Mouse (Mus musculus) hindbrain, embryonic 11.5 days (tissue): Measurements from ENCODE around the gene Kirrel3. TPM values are rescaled to one million over a fixed set of nuclear protein-coding genes. Genes with fewer than 3 reads are reported as not detected.

Experiments
- ATAC-seq: fragments of 200-750 bp; cut with Nextera tagmentation; 2 replicates; pipeline ENCODE4 v1.8.0; 2017; ENCODE audit warnings: mild to moderate bottlenecking, moderate TSS enrichment, moderate library complexity; ENCODE audit not compliant: low FRiP score
- DNase-seq: peaks from one replicate; pipeline ENCODE4 v3.0.0-alpha.2; 2015; ENCODE audit warnings: low spot score
- H3K27ac ChIP-seq: fragments of 300-500 bp; sonication (generic); 2 replicates; pipeline ENCODE4 v1.5.1; 2014; ENCODE audit warnings: mild to moderate bottlenecking, low read depth, low read length
- H3K27me3 ChIP-seq: fragments of 300-500 bp; sonication (generic); 2 replicates; pipeline ENCODE4 v1.6.1; 2014; ENCODE audit warnings: mild to moderate bottlenecking, low read length, moderate library complexity, mixed read lengths; ENCODE audit not compliant: control insufficient read depth, insufficient read depth
- H3K36me3 ChIP-seq: fragments of 300-500 bp; sonication (generic); 2 replicates; pipeline ENCODE4 v1.6.1; 2014; ENCODE audit warnings: mild to moderate bottlenecking, low read length, moderate library complexity, mixed read lengths; ENCODE audit not compliant: control insufficient read depth, insufficient read depth
- H3K4me1 ChIP-seq: fragments of 300-500 bp; sonication (generic); replicated peaks from 2 replicates; pipeline ENCODE4 v1.6.1; 2014; ENCODE audit warnings: low read length, mixed read lengths; ENCODE audit not compliant: control insufficient read depth, insufficient read depth
- H3K4me2 ChIP-seq: fragments of 300-500 bp; sonication (generic); replicated peaks from 2 replicates; pipeline ENCODE4 v1.6.1; 2014; ENCODE audit warnings: mild to moderate bottlenecking, low read depth, low read length
- H3K4me3 ChIP-seq: fragments of 300-500 bp; sonication (generic); 2 replicates; pipeline ENCODE4 v1.5.1; 2014; ENCODE audit warnings: low read depth, low read length
- H3K9ac ChIP-seq: fragments of 300-500 bp; sonication (generic); 2 replicates; pipeline ENCODE4 v1.6.1; 2014; ENCODE audit warnings: low read depth, low read length
- H3K9me3 ChIP-seq: fragments of 300-500 bp; sonication (generic); 2 replicates; pipeline ENCODE4 v1.6.1; 2016; ENCODE audit warnings: low read length; ENCODE audit not compliant: control insufficient read depth
- WGBS: fragments of 180-500 bp; shearing (Covaris S2); extraction: QIAGEN DNeasy Blood & Tissue Kit; methylation state at CpG from one replicate; pipeline ENCODE4 v1.1.7; 2014; 5-methylcytosine and 5-hydroxymethylcytosine counted together
- polyA plus RNA-seq: library from polyadenylated mRNA; unstranded; fragments of >200 nt; fragmentation: Nextera tagmentation; extraction: Ambion mirVana; gene quantifications from 2 replicates; pipeline ENCODE4 v1.2.1, GENCODE M21; 2014

The Kirrel3 gene
- polyA plus RNA-seq, 1 experiment from 2014 or later: 10.6 TPM

GRCm38 (mm10) chr9:34538591-34539335 lies 53.1 kb downstream of the Kirrel3 start:
- Histone ChIP-seq H3K4me2 (no peak overlapping the region), H3K27ac (no peak overlapping the region), H3K9ac (no peak overlapping the region), H3K9me3 (no peaks in the 10 kb centered on the region), H3K4me3 (no peak overlapping the region), H3K27me3 (no peaks in the 10 kb centered on the region), H3K36me3 (no peaks in the 10 kb centered on the region), H3K4me1 (no peaks in the 10 kb centered on the region)
- no peak for ATAC-seq
- no peak for DNase-seq
- 78% methylated on average over 7 of the region's 7 CpGs for WGBS

DNA sequence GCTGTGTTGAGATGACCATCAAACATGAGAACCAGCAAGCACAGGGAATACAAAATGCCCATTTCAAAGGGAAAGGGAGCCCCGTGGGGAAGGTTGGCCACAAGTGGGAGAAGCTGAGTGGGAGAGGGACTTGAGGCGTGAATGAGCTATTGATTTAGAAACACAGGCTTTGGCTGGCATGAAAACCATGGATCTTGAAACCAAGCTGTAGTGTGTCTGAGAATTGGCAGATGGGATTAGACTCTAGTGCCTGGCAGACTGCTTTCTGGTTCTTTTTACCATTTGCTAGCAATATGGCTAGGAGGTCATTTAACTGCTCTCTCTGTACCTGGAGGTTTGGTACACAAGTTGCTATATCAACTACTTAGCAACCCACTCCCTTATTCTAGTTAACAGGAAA lies 56.2 kb downstream of the Kirrel3 start:
- DNase-seq (no peak), ATAC-seq (no peak)
- no peaks in the 10 kb centered on the region for H3K4me1 ChIP-seq
- no peaks in the 10 kb centered on the region for H3K36me3 ChIP-seq
- no peaks in the 10 kb centered on the region for H3K27me3 ChIP-seq
- H3K4me3 ChIP-seq: no peak overlapping the region
- no peak overlapping the region for H3K9ac ChIP-seq
- no peaks in the 10 kb centered on the region for H3K9me3 ChIP-seq
- H3K27ac ChIP-seq: no peak overlapping the region
- WGBS: 78% methylated on average over 2 of the region's 2 CpGs
- no peak overlapping the region for H3K4me2 ChIP-seq

DNA sequence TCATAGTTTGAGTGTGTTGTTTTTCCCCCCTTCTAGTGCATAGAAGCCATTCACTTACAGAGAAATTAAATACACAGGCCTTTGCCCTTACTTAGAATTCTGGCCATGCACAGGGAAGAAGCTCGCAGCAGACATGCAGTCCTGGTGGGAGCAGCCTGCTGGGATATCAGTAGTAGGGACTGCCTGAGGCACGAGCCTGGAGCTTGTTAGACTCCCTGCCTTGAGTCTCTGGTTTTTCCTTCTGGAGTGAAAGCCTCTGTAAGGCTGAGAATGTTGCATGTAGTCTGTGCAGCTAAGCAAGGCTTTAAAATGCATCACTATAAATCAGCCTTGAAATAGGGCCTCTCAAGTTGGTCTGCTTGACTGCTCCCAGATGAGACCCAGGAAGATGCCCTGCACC lies 70.0 kb downstream of the Kirrel3 start:
- Histone ChIP-seq H3K36me3 (no peaks in the 10 kb centered on the region), H3K27me3 (no peaks in the 10 kb centered on the region), H3K4me3 (no peak overlapping the region), H3K9ac (no peak overlapping the region), H3K9me3 (no peaks in the 10 kb centered on the region), H3K4me1 (peaks cover 2% of the 10 kb centered on the region; the same call in 1 of the 2 replicates), H3K27ac (no peak overlapping the region), H3K4me2 (no peak overlapping the region)
- no peak for ATAC-seq
- DNase-seq: peak; percentile 2
- 27% methylated on average over 2 of the region's 2 CpGs for WGBS

GRCm38 (mm10) chr9:34557846-34558245 lies 72.2 kb downstream of the Kirrel3 start:
- no peak overlapping the region for H3K9ac ChIP-seq
- WGBS: 38% methylated on average over 5 of the region's 5 CpGs
- H3K4me1 ChIP-seq: peaks cover 2% of the 10 kb centered on the region; the same call in 1 of the 2 replicates
- ATAC-seq (peak; percentile 87), DNase-seq (peak; percentile 52)
- no peak overlapping the region for H3K4me2 ChIP-seq
- no peak overlapping the region for H3K4me3 ChIP-seq
- no peaks in the 10 kb centered on the region for H3K9me3 ChIP-seq
- no peaks in the 10 kb centered on the region for H3K27me3 ChIP-seq
- H3K36me3 ChIP-seq: no peaks in the 10 kb centered on the region
- H3K27ac ChIP-seq: peak overlapping the region; percentile 60; the same call in 1 of the 2 replicates

DNA sequence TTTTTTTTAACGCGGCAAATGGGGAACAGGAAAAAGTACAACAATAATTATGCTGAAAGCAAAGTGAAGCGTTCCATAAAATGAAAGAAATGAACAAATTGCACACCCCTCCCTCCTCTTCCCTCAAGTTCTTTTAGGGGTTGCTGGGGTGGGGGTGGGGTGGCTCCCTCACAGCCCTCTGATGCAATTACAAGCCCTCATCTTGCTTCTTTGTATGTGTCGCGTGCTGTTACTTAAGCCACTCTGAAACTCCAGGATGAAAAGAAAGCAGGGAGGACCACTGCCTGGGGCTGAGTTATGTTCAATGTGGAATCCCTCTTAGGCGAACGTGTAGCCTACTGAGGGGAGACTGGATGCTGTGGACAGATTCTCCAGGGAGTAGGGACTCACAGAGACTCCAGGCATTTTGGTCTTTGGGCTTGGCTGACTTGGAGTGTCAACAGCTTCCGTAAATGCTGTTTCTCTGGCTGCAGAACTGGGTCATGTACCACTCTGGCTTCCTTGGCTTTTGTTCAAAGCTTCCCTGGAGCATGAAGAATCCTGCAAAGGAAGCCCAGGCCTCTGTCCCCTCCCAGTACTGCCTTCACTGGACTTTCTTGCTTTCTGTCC lies 72.7 kb downstream of the Kirrel3 start:
- 37% methylated on average over 8 of the region's 8 CpGs for WGBS
- no peak overlapping the region for H3K4me2 ChIP-seq
- ATAC-seq: peak; percentile 80

DNA sequence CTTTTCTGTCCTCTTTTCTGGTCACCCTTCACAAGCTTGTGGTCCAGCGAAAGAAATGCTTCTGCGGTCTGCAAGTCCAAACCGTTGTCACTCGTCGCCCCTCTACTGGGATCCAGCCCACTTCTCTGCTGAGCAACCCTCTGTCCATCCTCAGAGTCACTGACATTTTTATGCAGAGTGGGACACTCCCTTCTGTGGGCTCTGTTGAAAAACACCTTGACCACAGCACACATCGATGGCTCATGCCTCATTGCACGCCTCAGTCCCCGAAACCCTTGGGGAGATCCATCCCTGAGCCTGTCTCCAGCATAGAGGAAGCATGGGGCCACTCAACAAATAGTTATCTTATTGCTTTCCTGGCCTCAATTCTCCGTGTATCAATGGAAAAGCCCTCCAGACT lies 73.4 kb downstream of the Kirrel3 start:
- no peak overlapping the region for H3K4me2 ChIP-seq
- H3K9ac ChIP-seq: no peak overlapping the region
- no peaks in the 10 kb centered on the region for H3K36me3 ChIP-seq
- 84% methylated on average over 9 of the region's 9 CpGs for WGBS
- no peaks in the 10 kb centered on the region for H3K27me3 ChIP-seq
- ATAC-seq (no peak), DNase-seq (no peak)
- H3K9me3 ChIP-seq: no peaks in the 10 kb centered on the region
- H3K4me3 ChIP-seq: no peak overlapping the region
- peaks cover 2% of the 10 kb centered on the region; the same call in 1 of the 2 replicates for H3K4me1 ChIP-seq
- H3K27ac ChIP-seq: no peak overlapping the region

More for the DNA sequence above, 72.7 kb downstream of the Kirrel3 start:
- peaks cover 2% of the 10 kb centered on the region; the same call in 1 of the 2 replicates for H3K4me1 ChIP-seq
- no peaks in the 10 kb centered on the region for H3K36me3 ChIP-seq
- no peak overlapping the region for H3K4me3 ChIP-seq
- no peak overlapping the region for H3K9ac ChIP-seq
- H3K9me3 ChIP-seq: no peaks in the 10 kb centered on the region
- H3K27me3 ChIP-seq: no peaks in the 10 kb centered on the region
- peak; percentile 49 for DNase-seq
- peak overlapping the region; percentile 60 for H3K27ac ChIP-seq

GRCm38 (mm10) chr9:34561281-34561680 lies 75.6 kb downstream of the Kirrel3 start:
- Histone ChIP-seq H3K4me2 (no peak overlapping the region), H3K27me3 (no peaks in the 10 kb centered on the region), H3K27ac (no peak overlapping the region), H3K4me3 (no peak overlapping the region), H3K4me1 (peaks cover 2% of the 10 kb centered on the region; the same call in 1 of the 2 replicates), H3K9ac (no peak overlapping the region), H3K36me3 (no peaks in the 10 kb centered on the region), H3K9me3 (no peaks in the 10 kb centered on the region)
- no peak for DNase-seq
- no peak for ATAC-seq
- 64% methylated on average over 1 of the region's 1 CpGs for whole genome bisulfite sequencing

GRCm38 (mm10) chr9:34562437-34563000 lies 76.8 kb downstream of the Kirrel3 start:
- Histone ChIP-seq H3K9me3 (no peaks in the 10 kb centered on the region), H3K36me3 (no peaks in the 10 kb centered on the region), H3K27ac (no peak overlapping the region), H3K4me3 (no peak overlapping the region), H3K4me2 (no peak overlapping the region), H3K4me1 (peaks cover 2% of the 10 kb centered on the region; the same call in 1 of the 2 replicates), H3K27me3 (no peaks in the 10 kb centered on the region), H3K9ac (no peak overlapping the region)
- no peak for DNase-seq
- WGBS: 90% methylated on average over 9 of the region's 9 CpGs
- ATAC-seq: no peak
